Mouse (Mus musculus) ES-Bruce4 (cell line): ENCODE results near the gene Urah. TPM values are rescaled to one million over a fixed set of nuclear protein-coding genes. Genes with fewer than 3 reads are reported as not detected.
A peak's percentile ranks its signal among the peaks of the same experiment; 100 is the strongest.

Experiments used
- H3K27ac ChIP-seq: 2 replicates; pipeline ENCODE4 v1.5.1; 2012; ENCODE audit warnings: low read length, inconsistent platforms; ENCODE audit not compliant: insufficient read depth
- H3K27me3 ChIP-seq: 2 replicates; pipeline ENCODE4 v1.6.1; 2012; ENCODE audit warnings: mild to moderate bottlenecking, low read length, inconsistent platforms; ENCODE audit not compliant: control insufficient read depth, poor library complexity, insufficient read depth, severe bottlenecking
- H3K36me3 ChIP-seq: 2 replicates; pipeline ENCODE4 v1.6.1; 2012; ENCODE audit warnings: inconsistent platforms, mild to moderate bottlenecking, low read length, moderate library complexity; ENCODE audit not compliant: control insufficient read depth, poor library complexity, insufficient read depth, severe bottlenecking
- H3K4me1 ChIP-seq: one replicate; pipeline ENCODE4 v1.8.1; 2011; ENCODE audit warnings: low read length; ENCODE audit not compliant: control insufficient read depth, insufficient read depth
- H3K4me3 ChIP-seq: 2 replicates; pipeline ENCODE4 v1.5.1; 2011; ENCODE audit warnings: low read depth, mild to moderate bottlenecking, low read length
- H3K9ac ChIP-seq: 2 replicates; pipeline ENCODE4 v1.6.1; 2012; ENCODE audit warnings: low read depth, mild to moderate bottlenecking, inconsistent platforms; ENCODE audit not compliant: poor library complexity, severe bottlenecking
- H3K9me3 ChIP-seq: replicated peaks from 2 replicates; pipeline ENCODE4 v1.6.1; 2012; ENCODE audit warnings: mild to moderate bottlenecking, low read length, inconsistent platforms; ENCODE audit not compliant: control insufficient read depth, poor library complexity, insufficient read depth, severe bottlenecking
- CTCF ChIP-seq: IDR thresholded peaks from one replicate; pipeline ENCODE4 v1.8.1; 2011; ENCODE audit warnings: low read depth, low read length
- EP300 ChIP-seq: IDR thresholded peaks from 2 replicates; pipeline ENCODE4 v1.6.1; 2011; ENCODE audit warnings: low read depth, low read length; ENCODE audit not compliant: insufficient read depth
- POLR2A ChIP-seq: IDR thresholded peaks from one replicate; pipeline ENCODE4 v1.8.1; 2011; ENCODE audit warnings: low read length; ENCODE audit not compliant: insufficient read depth
- polyA plus RNA-seq: library from polyadenylated mRNA; stranded (reverse); fragments of >200 nt; gene quantifications from 2 replicates; pipeline ENCODE4 v1.2.4, GENCODE M21; 2011; ENCODE audit warnings: low read depth; ENCODE audit not compliant: missing spikeins, insufficient read depth, insufficient read length

Urah gene
- polyA plus RNA-seq, 1 experiment: 15.2 TPM

DNA sequence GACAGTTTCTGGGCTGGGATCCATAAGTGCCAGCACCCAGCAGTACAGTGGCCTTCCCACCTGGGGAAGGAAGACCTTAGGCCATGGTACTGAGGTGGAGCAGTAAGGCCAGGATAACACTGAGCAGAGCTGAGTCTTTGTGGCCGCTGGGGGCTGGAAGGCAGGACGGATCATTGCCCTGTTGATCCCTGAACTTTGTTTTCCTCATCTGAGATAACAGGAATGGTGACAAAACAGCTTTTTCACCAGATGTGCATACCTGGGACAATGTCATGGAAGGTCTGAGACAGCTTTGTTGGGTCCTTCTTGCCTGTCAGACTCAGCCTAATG is 905 bp downstream of the Urah start:
- H3K9me3 ChIP-seq: no peaks in the 10 kb centered on the region
- peak overlapping the region; percentile 37 for H3K9ac ChIP-seq
- no peaks in the 10 kb centered on the region for H3K36me3 ChIP-seq
- H3K4me1 ChIP-seq: peaks cover 2% of the 10 kb centered on the region
- peak overlapping the region; percentile 54 for H3K4me3 ChIP-seq
- TF ChIP-seq CTCF: no peak
- TF ChIP-seq POLR2A: no peak
- TF ChIP-seq EP300: no peak
- H3K27me3 ChIP-seq: no peaks in the 10 kb centered on the region
- H3K27ac ChIP-seq: no peak overlapping the region

- Histone ChIP-seq H3K9me3 (no peaks in the 10 kb centered on the region), H3K4me1 (peaks cover 2% of the 10 kb centered on the region), H3K9ac (no peak overlapping the region), H3K27ac (no peak overlapping the region), H3K4me3 (no peak overlapping the region), H3K36me3 (no peaks in the 10 kb centered on the region), H3K27me3 (no peaks in the 10 kb centered on the region)
- TF ChIP-seq CTCF (no peak), POLR2A (no peak), EP300 (no peak)
Measured at GRCm38 (mm10) chr7:140836243-140837115, 1.7 kb downstream of the Urah start.

DNA sequence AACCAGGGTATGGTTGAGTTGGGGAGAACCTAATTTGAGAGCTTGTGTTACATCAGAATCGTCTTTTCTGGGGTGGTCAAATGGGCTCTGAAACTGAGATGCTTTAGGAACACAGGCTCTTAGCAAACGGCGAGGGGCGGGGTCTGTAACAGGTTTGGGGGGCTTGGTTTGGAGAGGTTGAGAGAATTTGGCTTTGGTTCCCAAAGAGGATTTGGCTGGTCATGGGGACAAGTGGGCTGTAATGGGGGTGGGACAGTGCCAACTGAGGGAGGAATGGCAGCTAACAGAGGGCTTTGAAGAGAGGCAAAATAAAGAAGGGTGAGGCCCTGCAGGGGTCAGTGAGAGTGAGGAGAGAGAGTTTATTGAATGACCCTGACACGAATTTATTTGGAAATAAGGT is 4.7 kb downstream of the Urah start:
- no peak overlapping the region for H3K9ac ChIP-seq
- H3K4me1 ChIP-seq: peaks cover 2% of the 10 kb centered on the region
- H3K27ac ChIP-seq: no peak overlapping the region
- TF ChIP-seq POLR2A (no peak), EP300 (no peak), CTCF (no peak)
- no peak overlapping the region for H3K4me3 ChIP-seq
- no peaks in the 10 kb centered on the region for H3K36me3 ChIP-seq
- H3K27me3 ChIP-seq: no peaks in the 10 kb centered on the region
- H3K9me3 ChIP-seq: no peaks in the 10 kb centered on the region

- H3K4me3 ChIP-seq: peak overlapping the region; percentile 8
- no peaks in the 10 kb centered on the region for H3K27me3 ChIP-seq
- TF ChIP-seq CTCF: no peak
- TF ChIP-seq EP300: peak; percentile 67; the same call in 1 of the 2 replicates
- no peaks in the 10 kb centered on the region for H3K36me3 ChIP-seq
- H3K9me3 ChIP-seq: no peaks in the 10 kb centered on the region
- peak overlapping the region; percentile 66 for H3K27ac ChIP-seq
- H3K9ac ChIP-seq: peak overlapping the region; percentile 12; the same call in 1 of the 2 replicates
- peaks cover 9% of the 10 kb centered on the region for H3K4me1 ChIP-seq
Measured at GRCm38 (mm10) chr7:140840750-140841735, 6.2 kb downstream of the Urah start.

DNA sequence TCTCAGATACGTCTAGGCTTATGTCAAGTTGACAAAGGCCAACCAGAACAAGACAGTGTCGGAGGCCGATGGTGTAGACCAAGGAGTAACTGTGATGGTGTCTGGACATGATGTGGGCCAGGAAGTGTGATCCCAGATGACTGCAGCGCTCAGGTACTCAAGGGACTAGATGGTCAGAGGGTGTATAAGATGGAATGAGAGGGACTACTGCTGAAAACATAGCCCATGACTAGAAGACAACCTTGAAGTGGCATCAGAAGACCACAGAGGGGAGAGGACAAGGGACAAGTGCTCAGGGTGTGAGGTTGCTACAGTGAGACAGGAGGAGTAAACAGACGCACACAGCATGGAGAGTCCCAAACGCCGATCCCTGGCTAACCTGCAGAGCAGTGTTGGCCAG is 9.0 kb downstream of the Urah start:
- Histone ChIP-seq H3K4me3 (no peak overlapping the region), H3K27ac (no peak overlapping the region), H3K27me3 (no peaks in the 10 kb centered on the region), H3K4me1 (peaks cover 10% of the 10 kb centered on the region), H3K9me3 (no peaks in the 10 kb centered on the region), H3K9ac (no peak overlapping the region), H3K36me3 (no peaks in the 10 kb centered on the region)
- TF ChIP-seq POLR2A (no peak), EP300 (no peak), CTCF (no peak)
